Mouse (Mus musculus) olfactory bulb, adult 2 months (tissue): ENCODE results near the gene B2m.

Source experiments
- CTCF ChIP-seq: fragments of 200-500 bp; IDR thresholded peaks from 2 replicates; pipeline ENCODE4 v1.5.1; 2012; ENCODE audit warnings: low read depth, mild to moderate bottlenecking, low read length, moderate library complexity; ENCODE audit not compliant: insufficient read depth
- POLR2A ChIP-seq: fragments of 200-500 bp; IDR thresholded peaks from 2 replicates; pipeline ENCODE4 v1.6.1; 2012; ENCODE audit warnings: mild to moderate bottlenecking, low read depth, low read length, moderate library complexity; ENCODE audit not compliant: insufficient read depth

GRCm38 (mm10) chr2:122143111-122143510 lies 4.4 kb upstream of the B2m start:
- TF ChIP-seq CTCF (no peak), POLR2A (no peak)
